Mouse (Mus musculus) urinary bladder, postnatal 25 days (tissue): ENCODE measurements around the gene Wdr31.
"Not testable (repeated sequence)": the region's sequence is repeated elsewhere in the genome, so short reads cannot be mapped to it uniquely, and the experiment has no call there.

Source experiments
- DNase-seq: peaks from one replicate; pipeline ENCODE4 v3.0.0; 2022; ENCODE audit warnings: low spot score

Gene Wdr31

GRCm38 (mm10) chr4:62495946-62496345, 25.2 kb upstream of the Wdr31 start:
- no peak for DNase-seq

- no peak for DNase-seq
Observed at GRCm38 (mm10) chr4:62494230-62494629, 23.5 kb upstream of the Wdr31 start.

GRCm38 (mm10) chr4:62492682-62493081, 22.0 kb upstream of the Wdr31 start:
- DNase-seq, result no peak

GRCm38 (mm10) chr4:62487914-62488313, 17.2 kb upstream of the Wdr31 start:
- DNase-seq, result no peak

GRCm38 (mm10) chr4:62487172-62487571, 16.5 kb upstream of the Wdr31 start:
- no peak for DNase-seq

- DNase-seq, result no peak
Observed at GRCm38 (mm10) chr4:62486162-62486696, 15.5 kb upstream of the Wdr31 start.

- peak; percentile 45 for DNase-seq
Observed at GRCm38 (mm10) chr4:62485450-62486161, 14.9 kb upstream of the Wdr31 start.

GRCm38 (mm10) chr4:62484928-62485327, 14.2 kb upstream of the Wdr31 start:
- DNase-seq, result no peak

- no peak for DNase-seq
Observed at GRCm38 (mm10) chr4:62480709-62481605, 10.3 kb upstream of the Wdr31 start.

- peak; percentile 64 for DNase-seq
Observed at GRCm38 (mm10) chr4:62479937-62480708, 9.4 kb upstream of the Wdr31 start, which contains the start of gene Bspry. Bspry (plus strand) TSS chr4:62480053.

- not testable (repeated sequence) for DNase-seq
Observed at GRCm38 (mm10) chr4:62479593-62479936, 8.9 kb upstream of the Wdr31 start.

- DNase-seq, result no peak
Observed at GRCm38 (mm10) chr4:62477542-62478244, 7.0 kb upstream of the Wdr31 start.

- no peak for DNase-seq
Observed at GRCm38 (mm10) chr4:62475793-62476192, 5.1 kb upstream of the Wdr31 start.

GRCm38 (mm10) chr4:62475131-62475530, 4.4 kb upstream of the Wdr31 start:
- no peak for DNase-seq

- DNase-seq, result no peak
Observed at GRCm38 (mm10) chr4:62472071-62472470, 1.4 kb upstream of the Wdr31 start.

- DNase-seq, result no peak
Observed at GRCm38 (mm10) chr4:62468158-62468557, 2.5 kb downstream of the Wdr31 start.

- no peak for DNase-seq
Observed at GRCm38 (mm10) chr4:62463124-62463523, 7.6 kb downstream of the Wdr31 start.

GRCm38 (mm10) chr4:62460348-62460747, 10.3 kb downstream of the Wdr31 start:
- DNase-seq, result no peak

- no peak for DNase-seq
Observed at GRCm38 (mm10) chr4:62459081-62459480, 11.6 kb downstream of the Wdr31 start.

GRCm38 (mm10) chr4:62454995-62455394, 15.7 kb downstream of the Wdr31 start:
- peak; percentile 23 for DNase-seq

- DNase-seq, result no peak
Observed at GRCm38 (mm10) chr4:62440986-62441385, 29.7 kb downstream of the Wdr31 start.

- no peak for DNase-seq
Observed at GRCm38 (mm10) chr4:62440544-62440943, 30.2 kb downstream of the Wdr31 start.
